Mouse (Mus musculus) midbrain, embryonic 11.5 days (tissue): ENCODE measurements around the gene Gpr84. TPM values are rescaled to one million over a fixed set of nuclear protein-coding genes. Genes with fewer than 3 reads are reported as not detected.
A peak's percentile ranks its signal among the peaks of the same experiment; 100 is the strongest.

Source experiments
- ATAC-seq: fragments of 200-750 bp; cut with Nextera tagmentation; 2 replicates; pipeline ENCODE4 v1.8.0; 2017; ENCODE audit warnings: moderate TSS enrichment, moderate library complexity; ENCODE audit not compliant: low FRiP score
- DNase-seq: peaks from one replicate; pipeline ENCODE4 v3.0.0; 2015; ENCODE audit warnings: low spot score; ENCODE audit errors: missing footprints
- H3K27ac ChIP-seq: fragments of 300-500 bp; sonication (generic); 2 replicates; pipeline ENCODE4 v1.5.1; 2014; ENCODE audit warnings: low read depth, low read length
- H3K27me3 ChIP-seq: fragments of 300-500 bp; sonication (generic); 2 replicates; pipeline ENCODE4 v1.6.1; 2014; ENCODE audit warnings: mild to moderate bottlenecking, low read length, moderate library complexity, mixed read lengths; ENCODE audit not compliant: control insufficient read depth, insufficient read depth
- H3K36me3 ChIP-seq: fragments of 300-500 bp; sonication (generic); 2 replicates; pipeline ENCODE4 v1.6.1; 2014; ENCODE audit warnings: mild to moderate bottlenecking, low read length, moderate library complexity, mixed read lengths; ENCODE audit not compliant: control insufficient read depth, insufficient read depth
- H3K4me1 ChIP-seq: fragments of 300-500 bp; sonication (generic); 2 replicates; pipeline ENCODE4 v1.6.1; 2014; ENCODE audit warnings: low read length; ENCODE audit not compliant: control insufficient read depth, insufficient read depth
- H3K4me2 ChIP-seq: fragments of 300-500 bp; sonication (generic); 2 replicates; pipeline ENCODE4 v1.6.1; 2014; ENCODE audit warnings: mild to moderate bottlenecking, moderate library complexity
- H3K4me3 ChIP-seq: fragments of 300-500 bp; sonication (generic); 2 replicates; pipeline ENCODE4 v1.5.1; 2014; ENCODE audit warnings: low read depth, low read length
- H3K9ac ChIP-seq: fragments of 300-500 bp; sonication (generic); 2 replicates; pipeline ENCODE4 v1.6.1; 2014; ENCODE audit warnings: low read length
- H3K9me3 ChIP-seq: fragments of 300-500 bp; sonication (generic); 2 replicates; pipeline ENCODE4 v1.6.1; 2016; ENCODE audit warnings: low read length; ENCODE audit not compliant: control insufficient read depth
- WGBS: fragments of 180-500 bp; shearing (Covaris S2); extraction: QIAGEN DNeasy Blood & Tissue Kit; methylation state at CpG from one replicate; pipeline ENCODE4 v1.1.7; 2014; 5-methylcytosine and 5-hydroxymethylcytosine counted together
- polyA plus RNA-seq: library from polyadenylated mRNA; unstranded; fragments of >200 nt; fragmentation: Nextera tagmentation; extraction: Ambion mirVana; gene quantifications from 2 replicates; pipeline ENCODE4 v1.2.1, GENCODE M21; 2014

The Gpr84 gene
- polyA plus RNA-seq, 1 experiment from 2014 or later, result 0.12 TPM

GRCm38 (mm10) chr15:103333081-103333615 is 22.7 kb upstream of the Gpr84 start:
- no peak overlapping the region for H3K4me3 ChIP-seq
- peak overlapping the region; percentile 65 for H3K27ac ChIP-seq
- peak overlapping the region; percentile 40; the same call in 1 of the 2 replicates for H3K9ac ChIP-seq
- no peaks in the 10 kb centered on the region for H3K9me3 ChIP-seq
- no peaks in the 10 kb centered on the region for H3K36me3 ChIP-seq
- H3K4me2 ChIP-seq, result no peak overlapping the region
- ATAC-seq (no peak), DNase-seq (no peak)
- WGBS, result 49% methylated on average over 5 of the region's 5 CpGs
- H3K4me1 ChIP-seq, result peaks cover 34% of the 10 kb centered on the region
- H3K27me3 ChIP-seq, result no peaks in the 10 kb centered on the region; the same call in 1 of the 2 replicates

GRCm38 (mm10) chr15:103323455-103324247 is 13.2 kb upstream of the Gpr84 start:
- H3K27ac ChIP-seq, result peak overlapping the region; percentile 69
- H3K9ac ChIP-seq, result peak overlapping the region; percentile 78
- WGBS, result under 1% methylated on average over 37 of the region's 40 CpGs
- no peaks in the 10 kb centered on the region for H3K36me3 ChIP-seq
- peaks cover 19% of the 10 kb centered on the region for H3K4me1 ChIP-seq
- H3K9me3 ChIP-seq, result no peaks in the 10 kb centered on the region
- DNase-seq (peak; percentile 98), ATAC-seq (peak; percentile 97)
- H3K4me2 ChIP-seq, result peak overlapping the region; percentile 81
- peak overlapping the region; percentile 78 for H3K4me3 ChIP-seq
- no peaks in the 10 kb centered on the region for H3K27me3 ChIP-seq

GRCm38 (mm10) chr15:103323070-103323454 is 12.7 kb upstream of the Gpr84 start:
- Histone ChIP-seq H3K27ac (peak overlapping the region; percentile 62; the same call in 1 of the 2 replicates), H3K4me2 (peak overlapping the region; percentile 81), H3K4me1 (peaks cover 19% of the 10 kb centered on the region), H3K9me3 (no peaks in the 10 kb centered on the region), H3K4me3 (peak overlapping the region; percentile 78), H3K27me3 (no peaks in the 10 kb centered on the region), H3K9ac (peak overlapping the region; percentile 78), H3K36me3 (no peaks in the 10 kb centered on the region)
- no peak for DNase-seq
- WGBS, result 0% methylated on average over 16 of the region's 26 CpGs
- peak; percentile 81; the same call in 1 of the 2 replicates for ATAC-seq

- WGBS, result 52% methylated on average over 4 of the region's 4 CpGs
- Histone ChIP-seq H3K4me2 (peak overlapping the region; percentile 81), H3K9me3 (no peaks in the 10 kb centered on the region), H3K36me3 (0 out of 2 replicates have a peak, but pooled peaks cover 2% of the 10 kb centered on the region), H3K27me3 (no peaks in the 10 kb centered on the region), H3K4me3 (peak overlapping the region; percentile 78), H3K9ac (peak overlapping the region; percentile 78), H3K4me1 (peaks cover 19% of the 10 kb centered on the region), H3K27ac (no peak overlapping the region)
- ATAC-seq (no peak), DNase-seq (peak; percentile 85)
These were observed 12.0 kb upstream of the Gpr84 start for GRCm38 (mm10) chr15:103322396-103322795.

- ATAC-seq, result no peak
- H3K4me1 ChIP-seq, result peaks cover 19% of the 10 kb centered on the region
- H3K4me3 ChIP-seq, result no peak overlapping the region
- no peak overlapping the region for H3K4me2 ChIP-seq
- DNase-seq, result peak; percentile 85
- peaks cover 6% of the 10 kb centered on the region; the same call in 1 of the 2 replicates for H3K36me3 ChIP-seq
- no peaks in the 10 kb centered on the region for H3K9me3 ChIP-seq
- WGBS, result 60% methylated on average over 1 of the region's 1 CpGs
- no peak overlapping the region for H3K9ac ChIP-seq
- no peak overlapping the region for H3K27ac ChIP-seq
- H3K27me3 ChIP-seq, result no peaks in the 10 kb centered on the region
These were observed 10.7 kb upstream of the Gpr84 start for GRCm38 (mm10) chr15:103321076-103321475.

GRCm38 (mm10) chr15:103318201-103318816 is 7.9 kb upstream of the Gpr84 start:
- ATAC-seq, result no peak
- Histone ChIP-seq H3K4me2 (no peak overlapping the region), H3K4me1 (peaks cover 31% of the 10 kb centered on the region), H3K9ac (no peak overlapping the region), H3K36me3 (peaks cover 7% of the 10 kb centered on the region; the same call in 1 of the 2 replicates), H3K27me3 (no peaks in the 10 kb centered on the region), H3K4me3 (no peak overlapping the region), H3K9me3 (no peaks in the 10 kb centered on the region), H3K27ac (no peak overlapping the region)
- no peak for DNase-seq
- WGBS, result 82% methylated on average over 3 of the region's 3 CpGs

GRCm38 (mm10) chr15:103317731-103318130 is 7.3 kb upstream of the Gpr84 start:
- no peak for DNase-seq
- Histone ChIP-seq H3K4me2 (no peak overlapping the region), H3K36me3 (peaks cover 7% of the 10 kb centered on the region; the same call in 1 of the 2 replicates), H3K27ac (no peak overlapping the region), H3K27me3 (no peaks in the 10 kb centered on the region), H3K9ac (no peak overlapping the region), H3K4me3 (no peak overlapping the region), H3K4me1 (peaks cover 27% of the 10 kb centered on the region), H3K9me3 (no peaks in the 10 kb centered on the region)
- ATAC-seq, result no peak
- WGBS, result 87% methylated on average over 8 of the region's 8 CpGs

GRCm38 (mm10) chr15:103317120-103317519 is 6.7 kb upstream of the Gpr84 start:
- H3K27ac ChIP-seq, result no peak overlapping the region
- no peak overlapping the region for H3K9ac ChIP-seq
- no peak overlapping the region for H3K4me2 ChIP-seq
- DNase-seq, result no peak
- H3K4me1 ChIP-seq, result peaks cover 21% of the 10 kb centered on the region
- no peak for ATAC-seq
- no peaks in the 10 kb centered on the region for H3K27me3 ChIP-seq
- H3K9me3 ChIP-seq, result no peaks in the 10 kb centered on the region
- H3K4me3 ChIP-seq, result no peak overlapping the region
- peaks cover 7% of the 10 kb centered on the region; the same call in 1 of the 2 replicates for H3K36me3 ChIP-seq
